Mouse (Mus musculus): ENCODE measurements around the gene Grtp1.

DNA sequence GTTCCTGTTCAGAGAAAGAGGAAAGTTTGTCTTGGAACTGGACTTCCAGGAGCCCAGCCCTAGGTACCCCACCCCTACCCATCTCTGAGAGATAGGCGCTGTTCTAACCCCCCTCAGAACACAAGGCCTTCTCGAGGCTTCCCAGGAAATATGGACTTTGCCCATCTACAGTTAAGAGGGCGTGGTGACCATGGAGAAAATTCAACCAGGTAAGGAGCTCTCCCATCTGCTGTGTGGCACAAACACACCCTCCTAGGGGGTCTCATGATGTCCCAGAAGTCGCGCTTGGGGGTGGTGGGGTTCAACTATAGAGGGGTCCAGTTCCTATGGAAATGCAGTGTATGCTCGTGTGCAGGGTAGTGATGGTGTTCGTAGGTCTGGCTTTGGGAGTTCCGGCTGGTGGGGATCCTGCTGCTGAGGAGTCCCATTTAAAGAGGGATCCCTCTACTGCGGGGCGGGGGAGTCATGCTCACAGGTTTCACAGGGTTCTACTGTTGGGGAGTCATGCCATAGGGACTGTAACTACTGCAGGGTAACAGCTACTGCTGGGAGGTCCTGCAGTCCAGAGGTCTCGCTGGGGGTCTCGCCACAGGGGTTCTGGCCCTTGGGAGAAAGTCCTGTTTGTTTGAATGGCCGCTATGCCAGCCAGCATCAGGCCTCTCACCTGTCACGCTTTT is 897 bp downstream of the Grtp1 start:
- TF ChIP-seq CTCF (IDR thresholded peaks at IDR 0.05; ENCODE audit: low read depth, low read length): no peak
- no peak for TF ChIP-seq EP300 (IDR thresholded peaks at IDR 0.05; ENCODE audit: insufficient read depth, low read depth, low read length)

All from ES-Bruce4 (cell line).